Mouse (Mus musculus): ENCODE results near the gene Zfp128. TPM values are rescaled to one million over a fixed set of nuclear protein-coding genes. Genes with fewer than 3 reads are reported as not detected.
"Not testable (repeated sequence)": the region's sequence is repeated elsewhere in the genome, so short reads cannot be mapped to it uniquely, and the experiment has no call there.

Gene Zfp128
- polyA plus RNA-seq, 1 experiment from 2014 or later, result 0.66 TPM

GRCm38 (mm10) chr7:12926316-12926715, 45.3 kb downstream of the Zfp128 start:
- peaks cover 19% of the 10 kb centered on the region for H3K27me3 ChIP-seq
- no peak overlapping the region for H3K4me2 ChIP-seq
- ATAC-seq (ENCODE audit: low read depth) (no peak), DNase-seq (no peak)
- H3K9me3 ChIP-seq (replicated peaks), result no peaks in the 10 kb centered on the region
- WGBS (ENCODE audit: insufficient replicate concordance), result 77% methylated on average over 7 of the region's 7 CpGs
- H3K4me1 ChIP-seq (replicated peaks), result peaks cover 47% of the 10 kb centered on the region
- no peak overlapping the region for H3K9ac ChIP-seq
- H3K27ac ChIP-seq, result no peak overlapping the region
- H3K36me3 ChIP-seq, result peaks cover 50% of the 10 kb centered on the region
- no peak overlapping the region for H3K4me3 ChIP-seq (replicated peaks)

- Histone ChIP-seq H3K9ac (peak within 1 kb of the TSS; percentile 45), H3K4me1 (replicated peaks) (peaks cover 47% of the 10 kb centered on the region), H3K4me2 (peak within 1 kb of the TSS; percentile 66), H3K9me3 (replicated peaks) (no peaks in the 10 kb centered on the region), H3K27ac (no peak within 1 kb of the TSS), H3K36me3 (peaks cover 50% of the 10 kb centered on the region), H3K27me3 (peaks cover 19% of the 10 kb centered on the region), H3K4me3 (replicated peaks) (peak within 1 kb of the TSS; percentile 38)
- WGBS (ENCODE audit: insufficient replicate concordance), result 26% methylated on average over 8 of the region's 8 CpGs
- DNase-seq, result no peak
- ATAC-seq (ENCODE audit: low read depth), result peak; percentile 29
Measured at GRCm38 (mm10) chr7:12927191-12927680, 46.3 kb downstream of the Zfp128 start, which contains the start of gene Rnf225. TSS of gene Rnf225 (plus strand) at chr7:12927416.

GRCm38 (mm10) chr7:12927693-12928589, 47.0 kb downstream of the Zfp128 start:
- Histone ChIP-seq H3K36me3 (peaks cover 47% of the 10 kb centered on the region), H3K4me2 (peak overlapping the region; percentile 66), H3K4me3 (replicated peaks) (peak overlapping the region; percentile 38), H3K9me3 (replicated peaks) (no peaks in the 10 kb centered on the region), H3K27ac (no peak overlapping the region), H3K27me3 (peaks cover 19% of the 10 kb centered on the region), H3K9ac (peak overlapping the region; percentile 45), H3K4me1 (replicated peaks) (peaks cover 43% of the 10 kb centered on the region)
- DNase-seq, result no peak
- ATAC-seq (ENCODE audit: low read depth), result peak; percentile 54
- WGBS (ENCODE audit: insufficient replicate concordance), result 5% methylated on average over 65 of the region's 65 CpGs

- no peak overlapping the region for H3K4me2 ChIP-seq
- ATAC-seq (ENCODE audit: low read depth) (no peak), DNase-seq (no peak)
- H3K27me3 ChIP-seq, result peaks cover 6% of the 10 kb centered on the region
- no peaks in the 10 kb centered on the region; the same call in 1 of the 2 replicates for H3K4me1 ChIP-seq (replicated peaks)
- 77% methylated on average over 4 of the region's 4 CpGs for WGBS (ENCODE audit: insufficient replicate concordance)
- no peak overlapping the region for H3K27ac ChIP-seq
- no peaks in the 10 kb centered on the region for H3K9me3 ChIP-seq (replicated peaks)
- H3K9ac ChIP-seq, result no peak overlapping the region
- H3K36me3 ChIP-seq, result 0 out of 2 replicates have a peak, but pooled peaks cover under 1% of the 10 kb centered on the region
- H3K4me3 ChIP-seq (replicated peaks), result no peak overlapping the region
Measured at GRCm38 (mm10) chr7:12933615-12934140, 52.7 kb downstream of the Zfp128 start.

- no peaks in the 10 kb centered on the region for H3K4me1 ChIP-seq (replicated peaks)
- H3K4me2 ChIP-seq, result no peak overlapping the region
- H3K4me3 ChIP-seq (replicated peaks), result no peak overlapping the region
- no peak for DNase-seq
- no peak overlapping the region for H3K9ac ChIP-seq
- peak; percentile 59; the same call in 1 of the 2 replicates for ATAC-seq (ENCODE audit: low read depth)
- H3K9me3 ChIP-seq (replicated peaks), result no peaks in the 10 kb centered on the region
- no peak overlapping the region for H3K27ac ChIP-seq
- no peaks in the 10 kb centered on the region for H3K27me3 ChIP-seq
- 35% methylated on average over 3 of the region's 3 CpGs for WGBS (ENCODE audit: insufficient replicate concordance)
- no peaks in the 10 kb centered on the region for H3K36me3 ChIP-seq
Measured at GRCm38 (mm10) chr7:12934808-12935207, 53.8 kb downstream of the Zfp128 start.

- not testable (repeated sequence) for H3K9me3 ChIP-seq (replicated peaks); H3K4me2 ChIP-seq; DNase-seq; H3K27me3 ChIP-seq; H3K36me3 ChIP-seq; ATAC-seq (ENCODE audit: low read depth); H3K4me1 ChIP-seq (replicated peaks); H3K9ac ChIP-seq; H3K4me3 ChIP-seq (replicated peaks); H3K27ac ChIP-seq
- 59% methylated on average over 4 of the region's 4 CpGs for WGBS (ENCODE audit: insufficient replicate concordance)
Measured at GRCm38 (mm10) chr7:12937254-12937803, 56.4 kb downstream of the Zfp128 start.

- H3K27me3 ChIP-seq, result no peaks in the 10 kb centered on the region
- no peak for DNase-seq
- ATAC-seq (ENCODE audit: low read depth), result no peak
- no peaks in the 10 kb centered on the region for H3K4me1 ChIP-seq (replicated peaks)
- no peaks in the 10 kb centered on the region for H3K9me3 ChIP-seq (replicated peaks)
- H3K9ac ChIP-seq, result no peak overlapping the region
- H3K4me2 ChIP-seq, result no peak overlapping the region
- no peak overlapping the region for H3K4me3 ChIP-seq (replicated peaks)
- no peak overlapping the region for H3K27ac ChIP-seq
- WGBS (ENCODE audit: insufficient replicate concordance), result 72% methylated on average over 4 of the region's 4 CpGs
- H3K36me3 ChIP-seq, result no peaks in the 10 kb centered on the region
Measured at GRCm38 (mm10) chr7:12940599-12940998, 59.6 kb downstream of the Zfp128 start.

Other genes starting within 250 kb of the Zfp128 start
- gene Vmn2r54, start 240.9 kb upstream of the Zfp128 start, polyA plus RNA-seq (2015; fragmentation: Nextera tagmentation; extraction: Ambion mirVana), result not detected in 2 replicates
- not detected in 2 replicates for gene Vmn2r55, start 196.2 kb upstream of the Zfp128 start, polyA plus RNA-seq (2015; fragmentation: Nextera tagmentation; extraction: Ambion mirVana)
- gene Vmn2r56, start 146.2 kb upstream of the Zfp128 start, polyA plus RNA-seq (2015; fragmentation: Nextera tagmentation; extraction: Ambion mirVana), result not detected in 2 replicates
- 0.48 and 0.75 TPM in 2 replicates for gene Zscan18, start 77.5 kb upstream of the Zfp128 start, polyA plus RNA-seq (2015; fragmentation: Nextera tagmentation; extraction: Ambion mirVana)
- 2.6 and 3.0 TPM in 2 replicates for gene Zfp329, start 62.3 kb upstream of the Zfp128 start, polyA plus RNA-seq (2015; fragmentation: Nextera tagmentation; extraction: Ambion mirVana)
- gene Zfp110, start 46.4 kb upstream of the Zfp128 start, polyA plus RNA-seq (2015; fragmentation: Nextera tagmentation; extraction: Ambion mirVana), result 11.7 and 14.0 TPM in 2 replicates
- 4.6 and 5.5 TPM in 2 replicates for gene Zscan22, start 16.6 kb downstream of the Zfp128 start, polyA plus RNA-seq (2015; fragmentation: Nextera tagmentation; extraction: Ambion mirVana)
- 724 and 893 TPM in 2 replicates for gene Rps5, start 41.1 kb downstream of the Zfp128 start, polyA plus RNA-seq (2015; fragmentation: Nextera tagmentation; extraction: Ambion mirVana)
- 0.16 and 0.24 TPM in 2 replicates for gene Rnf225, start 46.2 kb downstream of the Zfp128 start, polyA plus RNA-seq (2015; fragmentation: Nextera tagmentation; extraction: Ambion mirVana)
- 3.3 and 3.6 TPM in 2 replicates for gene Zfp324, start 84.7 kb downstream of the Zfp128 start, polyA plus RNA-seq (2015; fragmentation: Nextera tagmentation; extraction: Ambion mirVana)
- 2.9 and 3.6 TPM in 2 replicates for gene Zfp446, start 96.7 kb downstream of the Zfp128 start, polyA plus RNA-seq (2015; fragmentation: Nextera tagmentation; extraction: Ambion mirVana)
- 4.5 and 4.9 TPM in 2 replicates for gene Slc27a5, start 117.0 kb downstream of the Zfp128 start, polyA plus RNA-seq (2015; fragmentation: Nextera tagmentation; extraction: Ambion mirVana)
- 92.3 and 102 TPM in 2 replicates for gene Trim28, start 117.9 kb downstream of the Zfp128 start, polyA plus RNA-seq (2015; fragmentation: Nextera tagmentation; extraction: Ambion mirVana)
- 14.4 and 17.3 TPM in 2 replicates for gene Zbtb45, start 128.9 kb downstream of the Zfp128 start, polyA plus RNA-seq (2015; fragmentation: Nextera tagmentation; extraction: Ambion mirVana)
- gene Chmp2a, start 153.6 kb downstream of the Zfp128 start, polyA plus RNA-seq (2015; fragmentation: Nextera tagmentation; extraction: Ambion mirVana), result 127 and 130 TPM in 2 replicates
- gene Ube2m, start 157.1 kb downstream of the Zfp128 start, polyA plus RNA-seq (2015; fragmentation: Nextera tagmentation; extraction: Ambion mirVana), result 70.0 and 80.8 TPM in 2 replicates
- 0.45 and 0.52 TPM in 2 replicates for gene Mzf1, start 173.6 kb downstream of the Zfp128 start, polyA plus RNA-seq (2015; fragmentation: Nextera tagmentation; extraction: Ambion mirVana)
- gene Vmn1r85, start 214.0 kb downstream of the Zfp128 start, polyA plus RNA-seq (2015; fragmentation: Nextera tagmentation; extraction: Ambion mirVana), result not detected in 2 replicates
- gene Vmn1r86, start 238.7 kb downstream of the Zfp128 start, polyA plus RNA-seq (2015; fragmentation: Nextera tagmentation; extraction: Ambion mirVana), result not detected in 2 replicates

Data from liver, embryonic 13.5 days (tissue).